In genomic region chr16:55822741-55823397, GRCm38 (mm10) we compare ENCODE assay signal across 8 mouse cellular contexts. TPM values are rescaled to one million over a fixed set of nuclear protein-coding genes. Genes with fewer than 3 reads are reported as not detected.
DNase-seq lines count a peak whose midpoint lies in the region; ATAC-seq and TF ChIP-seq lines count a peak whose summit lies in the region.

No protein-coding gene starts in this region.

- H3K27ac ChIP-seq in gastrocnemius, adult 2 months, result peak overlapping the region; percentile 97
- no peak overlapping the region for H3K27ac ChIP-seq in forebrain, embryonic 13.5 days
- H3K27ac ChIP-seq in liver, embryonic 12.5 days, result peak overlapping the region; percentile 51; the same call in 1 of the 2 replicates

- peaks cover 3% of the 10 kb centered on the region; the same call in 1 of the 2 replicates for H3K36me3 ChIP-seq in forebrain, embryonic 13.5 days (ENCODE audit: poor library complexity, severe bottlenecking)
- peaks cover 8% of the 10 kb centered on the region for H3K36me3 ChIP-seq in liver, embryonic 12.5 days

- H3K27me3 ChIP-seq in forebrain, embryonic 13.5 days, result peaks cover 15% of the 10 kb centered on the region; the same call in 1 of the 2 replicates
- H3K27me3 ChIP-seq in liver, embryonic 12.5 days (replicated peaks), result peaks cover 19% of the 10 kb centered on the region

- no peak for TF ChIP-seq CTCF in gastrocnemius, adult 2 months (IDR thresholded peaks at IDR 0.05)

- no peak for ATAC-seq in forebrain, embryonic 13.5 days
- ATAC-seq in liver, embryonic 12.5 days, result no peak
- no peak for ATAC-seq in inflammation-experienced regulatory T-cells, adult 6 months

- no peak for DNase-seq in gastrocnemius, adult 2 months
- no peak for DNase-seq in gastrocnemius, postnatal 4 days (ENCODE audit: low spot score in 2 of 2)
- peak; percentile 43 for DNase-seq in 3T3-L1 (ENCODE audit: low read depth, low spot score)
- no peak for DNase-seq in adrenal gland, postnatal 25 days
- no peak for DNase-seq in gastrocnemius, adult 18-20 months (ENCODE audit: low spot score)

- peaks cover 34% of the 10 kb centered on the region for H3K4me1 ChIP-seq in forebrain, embryonic 13.5 days
- H3K4me1 ChIP-seq in liver, embryonic 12.5 days, result peaks cover 23% of the 10 kb centered on the region

- H3K4me3 ChIP-seq in gastrocnemius, adult 2 months, result peak overlapping the region; percentile 80
- peak overlapping the region; percentile 78 for H3K4me3 ChIP-seq in forebrain, embryonic 13.5 days
- H3K4me3 ChIP-seq in liver, embryonic 12.5 days, result peak overlapping the region; percentile 78

- peak overlapping the region; percentile 98 for H3K4me2 ChIP-seq in forebrain, embryonic 13.5 days
- H3K4me2 ChIP-seq in liver, embryonic 12.5 days, result peak overlapping the region; percentile 91

- intact Hi-C loops in gastrocnemius, adult 2 months (cut with DNase I), result loop anchor here (2.0 kb wide), 1 partner anchor 16 kb away; the partner anchor contains the start of gene Nfkbiz

- H3K9ac ChIP-seq in forebrain, embryonic 13.5 days, result no peak overlapping the region
- H3K9ac ChIP-seq in liver, embryonic 12.5 days, result no peak overlapping the region

- 43% methylated on average over 18 of the region's 18 CpGs for WGBS in forebrain, embryonic 13.5 days
- WGBS in liver, embryonic 12.5 days (ENCODE audit: insufficient replicate concordance), result 47% methylated on average over 18 of the region's 18 CpGs

- H3K9me3 ChIP-seq in forebrain, embryonic 13.5 days (replicated peaks), result no peaks in the 10 kb centered on the region
- no peaks in the 10 kb centered on the region for H3K9me3 ChIP-seq in liver, embryonic 12.5 days (replicated peaks)

RNA-seq across cellular contexts. Expression of gene Nfkbiz, which starts 15.8 kb away (rescaled TPM):
- total RNA-seq in gastrocnemius, adult 2 months (2021), result 1 to 10 TPM; 1.1 TPM
- 1 to 10 TPM; 2.7 to 3.0 TPM for total RNA-seq in gastrocnemius, postnatal 4 days (2021)
- 1.0 and 1.6 TPM in 2 replicates for polyA plus RNA-seq in forebrain, embryonic 13.5 days (2015; fragmentation: Nextera tagmentation; extraction: Ambion mirVana)
- polyA plus RNA-seq in liver, embryonic 12.5 days (2016; fragmentation: Nextera tagmentation; extraction: Ambion mirVana), result 2.4 and 2.6 TPM in 2 replicates
- 3.4 and 4.3 TPM in 2 replicates for total RNA-seq in adrenal gland, postnatal 25 days (2021)
- 10 to 100 TPM; 24.7 to 39.2 (median 36.9) TPM for polyA plus RNA-seq in inflammation-experienced regulatory T-cells, adult 6 months (2017; shearing (Covaris generic))
- total RNA-seq in gastrocnemius, adult 18-20 months (2021), result 1 to 10 TPM in 1 of 2 experiments, under 1 TPM in 1; 0.75 to 1.3 TPM
